Mouse (Mus musculus): ENCODE data around the gene Znhit6.

- TF ChIP-seq CTCF (IDR thresholded peaks at IDR 0.05; ENCODE audit: insufficient read depth, low read depth, low read length) (no peak), POLR2A (IDR thresholded peaks at IDR 0.05; ENCODE audit: insufficient read depth, low read depth, low read length) (no peak)
Observed at GRCm38 (mm10) chr3:145634002-145634710, 58.2 kb downstream of the Znhit6 start.
